Mouse (Mus musculus): ENCODE measurements around the gene Olfr311.
"Not testable (repeated sequence)": the region's sequence is repeated elsewhere in the genome, so short reads cannot be mapped to it uniquely, and the experiment has no call there.

The Olfr311 gene

DNA sequence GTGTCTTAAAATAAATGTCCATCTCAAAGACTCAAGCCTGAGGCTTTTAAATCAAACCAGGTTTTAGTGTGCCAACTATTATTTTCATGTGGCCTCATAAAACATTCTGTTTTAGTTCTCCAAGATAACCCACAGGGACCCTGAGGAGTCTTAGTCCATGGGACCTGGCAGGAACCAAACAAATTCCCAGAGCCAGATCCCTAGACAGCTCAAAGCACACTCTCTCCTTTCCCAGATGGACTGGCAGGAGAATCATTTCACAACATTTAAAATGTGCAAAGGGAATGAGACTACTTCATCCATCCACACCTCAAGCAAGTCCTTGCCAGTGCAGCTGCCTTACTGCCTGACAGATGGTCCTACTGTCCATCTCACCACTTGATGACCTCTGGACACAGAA lies at the start of gene Olfr311:
TSS of gene Olfr311 (plus strand) at position 301 of the 400 bp plus-strand sequence.
- DNase-seq (ENCODE audit: low read depth, low spot score): not testable (repeated sequence)

DNA sequence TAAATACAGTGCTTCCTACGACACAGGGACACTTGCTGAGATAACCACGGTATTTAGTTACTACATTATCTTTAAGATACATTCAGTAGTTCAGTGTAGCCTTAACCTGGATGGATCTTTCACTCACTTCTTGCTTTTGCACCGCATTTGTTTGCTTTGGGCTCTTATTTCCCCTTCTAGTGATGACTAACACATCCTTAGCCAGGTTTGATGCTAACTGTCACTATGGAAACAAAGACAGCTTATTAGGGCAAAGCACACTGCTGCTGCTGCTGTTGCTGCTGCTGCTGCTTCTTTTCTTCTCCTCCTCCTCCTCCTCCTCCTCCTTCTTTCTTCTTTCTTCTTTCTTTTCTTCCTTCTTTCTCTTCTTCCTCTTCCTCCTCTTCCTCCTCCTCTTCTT lies 49.5 kb upstream of the Olfr311 start:
- DNase-seq (ENCODE audit: low read depth, low spot score): peak; percentile 2

DNA sequence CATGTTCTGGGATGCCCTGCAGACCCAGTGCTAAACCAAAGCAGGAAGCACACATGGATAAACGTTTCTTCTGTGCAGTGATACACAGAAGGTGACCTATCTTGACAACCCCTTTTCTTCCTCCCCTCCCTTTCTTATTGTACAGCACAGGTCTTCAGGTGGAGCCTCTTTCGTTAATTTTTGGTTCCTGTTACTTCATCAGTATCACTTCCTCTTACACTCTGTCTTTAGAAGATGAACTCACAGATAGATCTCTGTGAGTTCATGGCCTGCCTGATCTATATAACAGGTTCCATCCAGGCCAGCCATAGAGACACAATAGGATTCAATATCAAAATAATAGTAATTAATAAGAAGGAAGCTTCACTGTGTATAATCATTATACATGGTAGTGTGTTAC lies 49.0 kb upstream of the Olfr311 start:
- DNase-seq (ENCODE audit: low read depth, low spot score): no peak

DNA sequence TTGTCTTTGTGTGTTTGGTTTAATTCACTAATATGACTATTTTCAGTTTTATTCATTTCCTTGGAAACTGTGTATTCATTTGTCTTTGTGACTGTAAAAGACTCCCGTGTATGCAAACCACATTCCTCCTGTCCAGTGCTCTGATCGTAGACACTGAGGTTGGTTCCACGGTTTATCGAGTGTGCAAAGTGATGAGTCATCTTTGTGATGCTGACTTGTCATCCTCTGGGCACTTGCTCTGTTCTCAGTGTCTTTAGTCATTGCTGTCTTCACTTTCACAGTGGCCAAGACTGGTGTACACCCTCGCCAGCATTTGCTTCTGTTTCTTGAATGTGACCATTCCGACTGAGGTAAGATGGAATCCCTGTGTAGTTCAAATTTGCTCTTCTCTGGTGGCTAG lies 48.4 kb upstream of the Olfr311 start:
- no peak for DNase-seq (ENCODE audit: low read depth, low spot score)

DNA sequence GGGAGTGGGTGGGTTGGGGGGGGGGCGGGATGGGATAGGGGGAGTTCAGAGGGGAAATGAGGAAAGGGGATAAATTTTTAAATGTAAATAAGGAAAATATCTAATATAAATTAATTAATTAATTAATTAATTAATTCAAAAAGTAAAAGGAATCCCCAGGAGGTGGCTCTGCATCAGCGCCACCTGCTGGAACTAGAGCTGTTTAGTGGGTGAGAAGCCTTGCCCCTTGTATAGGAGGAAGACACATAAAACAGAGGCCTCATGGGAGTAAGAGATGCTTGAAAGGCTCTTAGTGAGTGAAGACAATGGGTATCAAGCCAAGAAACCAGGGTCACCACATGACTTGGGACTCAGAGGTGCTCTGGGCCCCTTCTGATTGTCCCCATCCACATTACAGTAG lies 43.2 kb upstream of the Olfr311 start:
- DNase-seq (ENCODE audit: low read depth, low spot score): no peak

DNA sequence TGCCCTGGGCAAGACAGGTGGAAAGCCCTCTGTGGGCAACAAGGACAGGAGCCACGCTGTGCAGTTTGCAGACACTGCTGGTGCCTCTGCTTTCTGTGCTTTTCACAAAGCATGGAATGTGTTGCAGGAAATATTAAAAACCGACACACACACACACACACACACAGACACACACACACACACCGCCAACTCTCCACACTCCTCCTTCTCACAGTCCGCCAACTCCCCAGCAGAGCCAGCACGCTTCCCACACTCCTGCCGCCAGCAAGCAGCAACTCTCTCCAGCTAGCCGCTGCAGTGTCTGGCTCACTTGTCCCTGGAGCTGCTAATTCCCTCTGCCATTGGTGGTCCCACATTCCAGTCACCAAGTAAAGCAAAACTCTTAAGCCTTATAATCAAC lies 42.2 kb upstream of the Olfr311 start:
- no peak for DNase-seq (ENCODE audit: low read depth, low spot score)

DNA sequence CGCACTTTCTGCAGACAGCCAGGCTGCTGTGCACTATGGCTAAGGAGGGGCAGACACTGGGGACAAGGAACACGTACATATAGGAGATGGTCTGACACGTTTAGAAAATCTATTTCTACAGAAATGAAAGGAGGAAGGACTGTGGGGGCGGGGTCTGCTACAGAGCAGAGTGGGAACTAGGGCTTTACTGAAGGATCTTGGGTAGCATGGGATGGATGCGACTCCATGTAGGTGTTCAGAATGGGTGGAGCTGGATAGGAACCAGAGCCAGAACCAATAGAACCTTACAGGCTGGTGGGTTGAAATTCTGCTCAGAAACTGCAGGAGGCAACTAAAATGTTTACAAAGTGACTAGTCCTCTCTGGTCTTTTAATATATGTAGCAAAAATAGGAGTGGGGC lies 39.3 kb upstream of the Olfr311 start:
- no peak for DNase-seq (ENCODE audit: low read depth, low spot score)

DNA sequence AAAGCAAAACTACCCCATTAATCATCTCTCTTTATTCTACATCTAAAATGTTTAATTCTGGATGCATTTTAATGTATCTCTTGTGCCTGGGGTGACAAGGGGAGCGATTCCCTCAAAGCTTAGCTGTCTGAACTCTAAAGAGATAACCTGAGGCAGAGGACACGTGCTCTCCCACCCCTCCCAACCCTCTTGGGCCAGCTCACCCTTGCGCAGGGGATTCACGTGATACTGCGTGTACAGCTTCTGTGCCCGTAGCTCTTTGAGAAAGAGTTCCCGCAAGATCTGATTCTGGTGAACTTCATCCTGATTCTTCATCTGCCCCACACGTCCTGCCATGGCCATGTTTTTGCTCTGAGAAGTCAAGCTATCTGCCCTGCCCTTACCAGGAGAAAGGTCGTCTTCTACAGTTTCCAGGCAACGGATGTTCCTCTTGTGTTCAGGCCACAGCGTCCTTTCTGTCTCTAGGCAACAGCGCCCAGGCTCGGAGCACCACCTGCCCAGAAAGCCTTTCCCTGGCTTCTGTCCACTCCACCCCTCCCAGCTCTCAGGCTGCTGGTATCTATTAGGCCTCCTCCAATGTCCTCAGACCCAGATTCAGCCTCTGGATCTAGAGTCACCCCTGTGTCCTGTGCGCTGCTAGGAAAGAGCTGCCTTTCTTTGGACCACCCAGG lies 37.4 kb upstream of the Olfr311 start, which contains the start of gene Fam183b:
TSS of gene Fam183b (minus strand) at position 403 of the 671 bp plus-strand sequence.
- DNase-seq (ENCODE audit: low read depth, low spot score): peak; percentile 6

DNA sequence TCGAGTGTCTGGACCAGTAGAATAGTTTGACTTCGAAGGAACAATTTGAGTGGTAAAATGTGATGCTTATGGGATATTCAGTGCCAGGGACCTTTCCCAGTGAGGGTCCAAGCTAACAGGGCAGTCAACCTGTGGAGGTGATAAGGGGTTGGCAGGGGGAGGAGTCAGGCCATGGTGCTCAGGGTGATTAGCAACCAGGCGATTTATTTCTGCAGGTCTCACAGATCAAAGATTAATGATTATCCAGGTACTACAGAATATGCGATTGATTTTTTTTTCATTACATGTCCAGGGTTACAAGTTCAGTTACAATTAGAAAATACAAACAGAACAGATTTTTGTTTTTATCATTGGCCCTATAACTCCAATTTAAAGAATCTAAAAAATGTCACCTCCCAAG lies 35.2 kb upstream of the Olfr311 start:
- DNase-seq (ENCODE audit: low read depth, low spot score): no peak

DNA sequence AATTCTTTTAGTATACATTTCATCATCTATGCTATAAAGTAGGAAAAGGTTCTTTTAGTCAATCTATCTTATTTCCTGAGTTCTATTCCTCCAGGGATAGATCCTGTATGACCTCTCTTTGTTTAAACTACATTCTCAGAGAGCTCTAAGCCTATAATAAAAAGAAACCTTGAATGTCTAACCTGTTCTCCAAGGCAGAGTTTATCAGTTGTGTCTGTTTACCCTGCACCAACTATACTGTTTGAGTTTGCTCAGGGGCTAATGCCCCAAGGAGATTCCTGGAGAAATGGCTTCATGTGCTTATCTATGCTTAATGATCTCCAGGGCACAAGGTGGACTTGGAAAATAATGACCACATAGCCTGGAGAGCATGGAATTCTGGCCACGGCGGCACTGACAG lies 34.7 kb upstream of the Olfr311 start:
- DNase-seq (ENCODE audit: low read depth, low spot score): no peak

DNA sequence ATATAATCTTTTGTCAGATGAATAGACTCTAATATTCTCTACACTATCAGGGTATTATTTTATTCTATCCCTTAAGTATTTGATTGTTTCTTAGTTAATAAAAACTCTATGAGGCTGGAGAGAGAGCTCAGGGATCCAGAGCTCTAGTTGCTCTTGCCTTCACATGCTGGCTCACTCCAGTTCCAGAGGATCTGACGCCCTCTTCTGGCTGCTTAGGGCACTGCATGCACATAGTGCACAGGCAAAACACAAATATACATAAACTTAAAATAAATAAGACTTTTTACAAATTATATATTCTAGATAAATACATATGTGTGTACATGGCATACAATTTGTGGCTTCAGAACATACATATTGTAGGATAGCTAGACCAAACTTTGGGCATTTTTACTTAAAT lies 27.1 kb upstream of the Olfr311 start:
- DNase-seq (ENCODE audit: low read depth, low spot score): no peak

DNA sequence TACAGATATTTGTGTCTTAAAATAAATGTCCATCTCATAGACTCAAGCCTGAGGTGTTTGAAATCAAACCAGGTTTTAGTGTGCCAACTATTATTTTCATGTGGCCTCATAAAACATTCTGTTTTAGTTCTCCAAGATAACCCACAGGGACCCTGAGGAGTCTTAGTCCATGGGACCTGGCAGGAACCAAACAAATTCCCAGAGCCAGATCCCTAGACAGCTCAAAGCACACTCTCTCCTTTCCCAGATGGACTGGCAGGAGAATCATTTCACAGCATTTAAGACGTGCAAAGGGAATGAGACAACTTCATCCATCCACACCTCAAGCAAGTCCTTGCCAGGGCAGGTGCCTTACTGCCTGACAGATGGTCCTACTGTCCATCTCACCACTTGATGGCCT lies 24.4 kb upstream of the Olfr311 start, which contains the start of gene Olfr313:
TSS of gene Olfr313 (plus strand) at position 301 of the 400 bp plus-strand sequence.
- DNase-seq (ENCODE audit: low read depth, low spot score): not testable (repeated sequence)

DNA sequence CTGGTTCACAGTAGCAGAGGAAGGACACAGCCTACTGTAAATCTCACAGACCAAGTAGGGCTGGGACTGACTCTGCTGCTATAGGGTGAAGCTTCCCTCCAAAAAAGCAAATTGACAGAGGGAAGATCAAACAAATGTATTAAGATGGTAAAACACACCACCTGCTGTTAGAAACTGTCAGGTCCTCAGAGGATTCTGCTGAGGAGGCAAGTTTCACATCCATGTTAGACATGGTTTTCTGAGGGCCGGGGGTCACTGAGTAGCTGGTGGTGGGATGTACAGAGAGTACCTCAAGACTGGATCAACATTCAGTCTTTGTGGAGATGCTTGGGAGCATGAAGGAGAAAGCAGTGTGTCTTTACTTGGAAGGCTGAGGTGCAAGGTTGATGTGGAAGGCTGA lies 23.4 kb upstream of the Olfr311 start:
- DNase-seq (ENCODE audit: low read depth, low spot score): no peak

DNA sequence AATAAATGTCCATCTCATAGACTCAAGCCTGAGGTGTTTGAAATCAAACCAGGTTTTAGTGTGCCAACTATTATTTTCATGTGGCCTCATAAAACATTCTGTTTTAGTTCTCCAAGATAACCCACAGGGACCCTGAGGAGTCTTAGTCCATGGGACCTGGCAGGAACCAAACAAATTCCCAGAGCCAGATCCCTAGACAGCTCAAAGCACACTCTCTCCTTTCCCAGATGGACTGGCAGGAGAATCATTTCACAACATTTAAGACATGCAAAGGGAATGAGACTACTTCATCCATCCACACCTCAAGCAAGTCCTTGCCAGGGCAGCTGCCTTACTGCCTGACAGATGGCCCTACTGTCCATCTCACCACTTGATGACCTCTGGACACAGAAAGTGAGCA lies 10.1 kb upstream of the Olfr311 start, which contains the start of gene Olfr312:
TSS of gene Olfr312 (plus strand) at position 301 of the 400 bp plus-strand sequence.
- not testable (repeated sequence) for DNase-seq (ENCODE audit: low read depth, low spot score)

DNA sequence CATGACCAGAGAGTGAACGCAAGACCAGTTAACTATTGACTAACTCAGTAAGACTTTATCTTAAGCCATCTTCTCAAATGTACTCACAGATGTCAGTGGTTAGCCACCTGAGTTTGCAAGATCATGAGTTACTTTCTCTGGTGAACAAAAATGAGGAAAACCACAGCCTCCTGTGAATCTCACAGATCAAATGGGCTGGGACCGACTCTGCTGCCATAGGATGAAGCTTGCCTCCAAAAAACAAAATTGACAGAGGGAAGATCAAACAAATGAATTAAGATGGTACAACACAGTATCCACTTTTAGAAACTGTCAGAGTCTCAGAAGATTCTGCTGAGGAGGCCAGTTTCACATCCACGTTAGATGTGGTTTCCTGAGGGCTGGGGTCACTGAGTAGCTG lies 9.3 kb upstream of the Olfr311 start:
- DNase-seq (ENCODE audit: low read depth, low spot score): no peak

DNA sequence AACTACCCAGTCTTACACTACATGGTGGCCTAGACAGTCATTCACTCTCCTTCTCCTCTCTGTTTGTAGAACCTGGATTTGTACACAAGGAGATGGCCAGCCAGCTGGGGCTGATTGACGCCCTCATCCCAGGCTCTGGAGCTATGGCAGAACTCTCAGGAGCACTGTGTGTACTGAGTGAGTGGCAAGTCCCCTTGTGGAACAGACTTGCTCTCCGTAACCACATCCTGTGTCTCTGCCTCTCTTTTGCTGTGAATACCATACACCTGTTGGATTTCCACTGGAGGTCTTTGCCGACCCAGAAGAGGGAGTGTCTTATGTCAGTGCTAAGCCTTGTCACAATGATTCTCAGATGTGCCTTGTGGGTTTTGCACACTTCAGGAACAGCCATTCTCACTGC lies 6.5 kb upstream of the Olfr311 start:
- DNase-seq (ENCODE audit: low read depth, low spot score): not testable (repeated sequence)

DNA sequence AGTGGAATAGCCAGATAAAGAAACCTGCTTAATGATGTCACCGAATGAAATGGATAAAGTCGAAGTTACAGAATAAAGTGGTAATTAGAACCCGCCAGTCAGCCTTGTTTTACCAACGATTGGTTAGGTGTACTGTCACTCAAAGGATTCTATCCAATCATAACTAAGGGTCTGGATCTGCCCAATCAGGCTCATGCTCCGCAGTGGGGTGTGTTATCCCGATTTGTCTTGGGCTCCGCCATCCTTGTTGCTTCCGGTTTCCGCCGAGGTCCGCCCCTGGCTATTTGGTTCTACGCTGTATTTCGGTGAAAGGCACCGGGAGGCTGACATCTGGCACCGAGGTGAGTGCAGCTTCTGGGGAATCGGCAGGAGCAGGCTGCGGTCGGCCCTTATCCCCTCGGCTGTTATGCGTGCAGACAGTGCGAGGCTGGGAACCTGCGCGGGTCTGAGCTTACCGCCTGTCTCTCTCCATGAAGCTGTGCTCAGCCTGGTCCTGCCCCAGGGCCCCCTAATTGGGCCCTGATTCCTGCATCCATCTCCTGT lies 7.9 kb downstream of the Olfr311 start, which contains the start of gene Gm12258:
TSS of gene Gm12258 (plus strand) at position 240 of the 543 bp plus-strand sequence.
- DNase-seq (ENCODE audit: low read depth, low spot score): peak; percentile 100

DNA sequence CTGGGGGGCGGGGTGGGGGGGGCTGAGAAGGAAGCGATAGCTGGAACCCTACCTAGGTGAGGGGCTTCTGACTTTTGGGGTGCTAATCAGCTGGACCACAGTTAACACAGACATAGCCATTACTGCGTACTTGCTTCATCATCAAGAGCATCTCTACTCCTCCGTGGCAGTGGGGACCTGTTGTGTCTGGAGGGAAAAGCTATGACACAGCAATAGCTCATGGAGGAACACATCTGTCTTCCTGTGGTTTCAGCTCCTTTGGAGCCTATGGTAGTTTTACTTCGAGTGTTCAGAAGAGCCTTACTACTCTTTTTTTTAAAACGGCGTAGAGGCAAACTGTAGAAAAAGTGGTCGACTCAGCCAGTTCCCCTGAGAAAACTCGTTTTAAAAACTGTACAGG lies 8.6 kb downstream of the Olfr311 start:
- no peak for DNase-seq (ENCODE audit: low read depth, low spot score)

DNA sequence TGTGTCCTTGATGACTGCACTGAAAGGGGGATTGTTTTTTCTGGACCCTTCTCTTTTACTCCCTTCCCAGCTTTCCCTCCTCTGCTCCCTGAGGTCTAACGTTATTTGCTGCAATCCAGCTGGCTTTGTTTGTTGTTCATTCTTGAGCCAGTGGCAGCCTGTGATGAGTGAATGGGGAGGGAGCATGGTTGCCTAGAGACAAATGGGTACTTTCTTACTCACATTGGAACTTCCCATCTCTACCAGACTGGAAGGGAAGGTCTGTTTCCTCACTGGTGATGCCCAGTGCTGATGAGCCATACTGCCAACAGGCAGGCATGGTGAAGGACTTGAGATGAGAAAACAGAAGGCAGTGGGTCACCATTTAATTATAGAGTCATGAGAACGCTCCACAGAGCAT lies 10.7 kb downstream of the Olfr311 start:
- DNase-seq (ENCODE audit: low read depth, low spot score): no peak

DNA sequence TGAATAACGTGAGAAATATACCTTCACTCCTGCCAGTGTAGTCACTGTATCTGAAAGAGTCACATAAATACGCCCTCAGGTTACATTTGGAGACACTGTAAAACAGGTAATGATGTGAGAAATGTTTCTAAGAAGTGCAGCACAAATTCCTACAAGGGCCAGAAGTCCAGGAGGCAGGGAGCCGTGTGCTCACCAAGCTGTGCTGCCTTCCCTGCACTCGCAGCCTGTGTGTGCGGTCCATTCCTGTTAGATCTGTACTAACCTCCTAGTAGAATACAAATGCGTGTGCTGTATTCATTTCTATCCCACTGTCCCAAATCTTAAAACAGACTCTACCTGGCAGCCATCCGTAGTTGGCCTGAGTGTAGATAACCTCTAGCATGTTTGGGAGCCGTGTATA lies 21.7 kb downstream of the Olfr311 start:
- DNase-seq (ENCODE audit: low read depth, low spot score): no peak

DNA sequence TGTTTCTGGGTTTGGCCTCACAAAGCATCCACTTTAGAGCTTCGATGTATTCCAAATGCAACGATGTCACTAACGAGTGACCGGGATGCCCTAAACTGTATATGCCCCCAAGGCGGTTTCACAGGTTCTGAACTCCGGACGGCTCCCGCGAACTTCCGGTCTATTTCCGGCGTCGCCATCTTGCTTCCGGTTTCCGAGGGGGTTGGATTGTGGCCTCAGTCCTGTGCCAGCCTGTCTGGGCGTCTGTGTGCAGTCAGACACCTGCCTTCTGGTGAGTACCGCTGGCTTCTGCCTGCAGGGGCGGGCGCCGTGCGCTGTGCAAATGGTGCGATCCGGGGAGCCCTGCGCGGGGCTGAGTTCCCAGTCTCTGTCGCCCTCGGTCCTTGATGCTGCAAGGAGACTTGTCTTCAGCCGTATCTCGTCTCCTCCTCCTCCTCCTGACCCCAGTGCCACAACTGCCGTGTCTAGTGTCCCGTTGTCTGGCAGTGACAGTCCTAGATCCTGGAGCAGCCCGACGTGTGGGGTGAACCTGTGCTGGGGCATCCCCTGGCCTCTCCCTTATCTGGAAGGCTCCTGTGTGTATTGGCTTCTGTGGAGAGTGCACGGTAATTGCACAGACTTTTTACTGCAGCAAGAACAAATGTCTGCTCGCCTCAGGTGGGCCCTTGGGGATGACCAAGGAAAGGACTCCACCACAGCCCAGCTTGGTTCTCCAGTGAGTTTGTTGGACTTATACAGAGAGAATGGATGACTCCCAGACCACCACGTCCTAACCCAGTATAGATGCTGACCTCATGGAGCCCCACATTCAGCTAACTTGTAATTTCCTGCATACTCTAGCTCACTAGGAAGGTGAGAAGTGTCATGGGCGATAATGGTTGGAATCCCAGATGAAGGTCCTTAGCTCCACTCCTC lies 28.2 kb downstream of the Olfr311 start, which contains the start of gene 2810021J22Rik:
TSS of gene 2810021J22Rik (plus strand) at position 178 of the 915 bp plus-strand sequence.
- DNase-seq (ENCODE audit: low read depth, low spot score): peak; percentile 57

DNA sequence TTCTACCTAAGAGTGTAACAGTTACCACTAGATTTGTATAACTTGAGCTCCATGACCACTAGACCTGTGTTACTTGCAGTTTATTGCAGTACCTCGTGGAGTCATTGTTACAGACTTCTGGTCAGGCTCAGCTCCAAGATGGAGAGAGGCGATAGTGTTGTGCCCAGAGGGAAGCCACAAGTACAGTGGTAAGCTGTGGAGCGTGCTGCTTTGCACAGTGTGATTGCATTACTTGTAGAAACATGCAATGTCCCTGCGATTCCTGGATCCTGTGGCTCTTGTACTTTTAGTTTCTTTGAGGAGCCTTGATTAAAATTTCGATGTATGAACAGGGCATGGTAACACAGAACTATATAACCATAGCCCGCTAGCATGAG lies 28.9 kb downstream of the Olfr311 start:
- DNase-seq (ENCODE audit: low read depth, low spot score): no peak

Measured in retina, adult 2 months (tissue).